Mouse (Mus musculus) pancreas, adult 10 weeks (tissue): ENCODE results near the gene Olfr740. TPM values are rescaled to one million over a fixed set of nuclear protein-coding genes. Genes with fewer than 3 reads are reported as not detected.

Experiments used
- polyA plus RNA-seq: library from polyadenylated mRNA; stranded (reverse); fragments of 350-450 nt; fragmentation: Illumina TruSeq; extraction: RNeasy Lipid Tissue Mini Kit (QIAGEN cat#74804); gene quantifications from one replicate; pipeline ENCODE4 v1.2.3, GENCODE M21; 2015; ENCODE audit warnings: low read depth, low replicate concordance; ENCODE audit not compliant: insufficient read depth

Gene Olfr740
- polyA plus RNA-seq = not detected

GRCm38 (mm10) chr14:50445245-50445644 lies at the start of gene Olfr740:
Olfr740 (plus strand) TSS chr14:50445545.

GRCm38 (mm10) chr14:50407268-50407667 lies 38.1 kb upstream of the Olfr740 start, which contains the start of gene Olfr738:
Olfr738 (plus strand) TSS chr14:50407568.

GRCm38 (mm10) chr14:50418326-50418725 lies 27.0 kb upstream of the Olfr740 start, which contains the start of gene Olfr739:
Olfr739 (plus strand) TSS chr14:50418626.

GRCm38 (mm10) chr14:50472438-50472837 lies 27.1 kb downstream of the Olfr740 start, which contains the start of gene Olfr741:
Olfr741 (plus strand) TSS chr14:50472738.

GRCm38 (mm10) chr14:50503300-50503699 lies 58.0 kb downstream of the Olfr740 start, which contains the start of gene Olfr742:
Olfr742 (plus strand) TSS chr14:50503600.

Other genes starting within 250 kb of the Olfr740 start
- gene Olfr731, start 203.7 kb upstream of the Olfr740 start, polyA plus RNA-seq = not detected
- not detected for gene Olfr732, start 161.3 kb upstream of the Olfr740 start, polyA plus RNA-seq
- gene Olfr733, start 144.0 kb upstream of the Olfr740 start, polyA plus RNA-seq = not detected
- not detected for gene Olfr734, start 118.8 kb upstream of the Olfr740 start, polyA plus RNA-seq
- gene Olfr735, start 96.7 kb upstream of the Olfr740 start, polyA plus RNA-seq = not detected
- gene Tlr11, start 87.6 kb upstream of the Olfr740 start, polyA plus RNA-seq = not detected
- gene Olfr736, start 64.4 kb upstream of the Olfr740 start, polyA plus RNA-seq = not detected
- not detected for gene Olfr738, start 38.0 kb upstream of the Olfr740 start, polyA plus RNA-seq
- gene Olfr739, start 26.9 kb upstream of the Olfr740 start, polyA plus RNA-seq = not detected
- gene Olfr741, start 27.2 kb downstream of the Olfr740 start, polyA plus RNA-seq = not detected
- not detected for gene Olfr742, start 58.1 kb downstream of the Olfr740 start, polyA plus RNA-seq
- not detected for gene Olfr743, start 76.3 kb downstream of the Olfr740 start, polyA plus RNA-seq
- not detected for gene Olfr744, start 169.3 kb downstream of the Olfr740 start, polyA plus RNA-seq
- not detected for gene Olfr745, start 193.8 kb downstream of the Olfr740 start, polyA plus RNA-seq
- not detected for gene Olfr746, start 201.5 kb downstream of the Olfr740 start, polyA plus RNA-seq
- not detected for gene Olfr747, start 247.7 kb downstream of the Olfr740 start, polyA plus RNA-seq